ENCODE assay signal across 8 mouse cellular contexts in genomic region chr8:121650389-121651307, GRCm38 (mm10). TPM values are rescaled to one million over a fixed set of nuclear protein-coding genes. Genes with fewer than 3 reads are reported as not detected.
DNase-seq lines count a peak whose midpoint lies in the region; ATAC-seq and TF ChIP-seq lines count a peak whose summit lies in the region.
"Had no signal": no experiment of that assay in that cellular context is flagged by ENCODE, and none has a peak within 500 bp of the region (broad histone marks: within the 10 kb centered on the region; RNA-seq: fewer than 3 reads in every experiment).

No protein-coding gene starts in this region.

- TF ChIP-seq EP300 in lung, postnatal 0 days (IDR thresholded peaks at IDR 0.05): no peak

- no peaks in the 10 kb centered on the region for H3K9me3 ChIP-seq in lung, postnatal 0 days (ENCODE audit: low read length)
- H3K9me3 ChIP-seq in embryonic facial prominence, embryonic 14.5 days (ENCODE audit: control insufficient read depth, low read length): no peaks in the 10 kb centered on the region
- H3K9me3 ChIP-seq in midbrain, embryonic 16.5 days (replicated peaks; ENCODE audit: control insufficient read depth, low read length, poor library complexity, severe bottlenecking): no peaks in the 10 kb centered on the region

- H3K4me1 ChIP-seq in lung, postnatal 0 days (ENCODE audit: insufficient read depth, low read depth, low read length): peaks cover 28% of the 10 kb centered on the region; the same call in 1 of the 2 replicates
- H3K4me1 ChIP-seq in embryonic facial prominence, embryonic 14.5 days (ENCODE audit: control insufficient read depth, insufficient read depth, low read length): peaks cover 41% of the 10 kb centered on the region
- peaks cover 35% of the 10 kb centered on the region for H3K4me1 ChIP-seq in kidney, adult 2 months (ENCODE audit: control insufficient read depth, insufficient read depth, low read length)
- peaks cover 67% of the 10 kb centered on the region for H3K4me1 ChIP-seq in midbrain, embryonic 16.5 days (ENCODE audit: control insufficient read depth, insufficient read depth, low read length)

- no peak overlapping the region for H3K27ac ChIP-seq in lung, postnatal 0 days (ENCODE audit: low read length)
- H3K27ac ChIP-seq in embryonic facial prominence, embryonic 14.5 days (replicated peaks; ENCODE audit: low read depth, low read length): no peak overlapping the region
- peak overlapping the region; percentile 83 for H3K27ac ChIP-seq in kidney, adult 2 months (ENCODE audit: insufficient read depth, low read depth, low read length)
- H3K27ac ChIP-seq in midbrain, embryonic 16.5 days (ENCODE audit: low read length): no peak overlapping the region; the same call in 1 of the 2 replicates

- no peaks in the 10 kb centered on the region for H3K36me3 ChIP-seq in lung, postnatal 0 days (ENCODE audit: insufficient read depth, low read length)
- H3K36me3 ChIP-seq in embryonic facial prominence, embryonic 14.5 days (ENCODE audit: control insufficient read depth, insufficient read depth, low read length): 0 out of 2 replicates have a peak, but pooled peaks cover 9% of the 10 kb centered on the region
- H3K36me3 ChIP-seq in kidney, adult 2 months (ENCODE audit: control insufficient read depth, insufficient read depth, low read length): no peaks in the 10 kb centered on the region
- H3K36me3 ChIP-seq in midbrain, embryonic 16.5 days (ENCODE audit: control insufficient read depth, insufficient read depth, low read length): no peaks in the 10 kb centered on the region; the same call in 1 of the 2 replicates

- ATAC-seq in lung, postnatal 0 days: no peak
- no peak for ATAC-seq in embryonic facial prominence, embryonic 14.5 days (ENCODE audit: low read depth)
- no peak for ATAC-seq in midbrain, embryonic 16.5 days

- DNase-seq in lung, postnatal 0 days (ENCODE audit: low spot score): no peak
- no peak for DNase-seq in lung, postnatal 14 days
- DNase-seq in embryonic facial prominence, embryonic 14.5 days (ENCODE audit: low spot score): no peak
- peak; percentile 70 for DNase-seq in kidney, adult 2 months
- DNase-seq in layer of hippocampus, adult 8-10 months (ENCODE audit: low spot score in 2 of 2): no peak
- DNase-seq in left cerebral cortex, postnatal 10 days (ENCODE audit: extremely low spot score in 1 of 2, low spot score in 2 of 2): no peak

- peak overlapping the region; percentile 96 for H3K4me2 ChIP-seq in lung, postnatal 0 days (replicated peaks; ENCODE audit: low read depth, low read length)
- peak overlapping the region; percentile 98 for H3K4me2 ChIP-seq in embryonic facial prominence, embryonic 14.5 days (ENCODE audit: low read depth, low read length)
- peak overlapping the region; percentile 87 for H3K4me2 ChIP-seq in midbrain, embryonic 16.5 days (ENCODE audit: low read length)

- WGBS in lung, postnatal 0 days: 43% methylated on average over 20 of the region's 20 CpGs
- WGBS in embryonic facial prominence, embryonic 14.5 days: 54% methylated on average over 20 of the region's 20 CpGs
- WGBS in kidney, adult 2 months: 24% methylated on average over 20 of the region's 20 CpGs
- WGBS in midbrain, embryonic 16.5 days: 54% methylated on average over 20 of the region's 20 CpGs

- TF ChIP-seq CTCF in lung, postnatal 0 days (IDR thresholded peaks at IDR 0.05): no peak
- TF ChIP-seq CTCF in kidney, adult 2 months (conservative IDR thresholded peaks at IDR 0.05; ENCODE audit: insufficient read depth, insufficient read length, low read depth, low read length): no peak

- H3K27me3 ChIP-seq in lung, postnatal 0 days (replicated peaks; ENCODE audit: insufficient read depth, low read length): no peaks in the 10 kb centered on the region
- no peaks in the 10 kb centered on the region for H3K27me3 ChIP-seq in embryonic facial prominence, embryonic 14.5 days (replicated peaks; ENCODE audit: control insufficient read depth, insufficient read depth, low read length)
- H3K27me3 ChIP-seq in kidney, adult 2 months (replicated peaks; ENCODE audit: control insufficient read depth, insufficient read depth, low read length): no peaks in the 10 kb centered on the region
- no peaks in the 10 kb centered on the region for H3K27me3 ChIP-seq in midbrain, embryonic 16.5 days (ENCODE audit: control insufficient read depth, insufficient read depth, low read depth, low read length)

- peak overlapping the region; percentile 62 for H3K4me3 ChIP-seq in lung, postnatal 0 days (ENCODE audit: low read depth, low read length)
- H3K4me3 ChIP-seq in embryonic facial prominence, embryonic 14.5 days (ENCODE audit: low read depth, low read length): peak overlapping the region; percentile 75
- peak overlapping the region; percentile 91 for H3K4me3 ChIP-seq in kidney, adult 2 months (ENCODE audit: insufficient read depth, low read depth, low read length)
- H3K4me3 ChIP-seq in midbrain, embryonic 16.5 days (ENCODE audit: low read depth, low read length): peak overlapping the region; percentile 88

- TF ChIP-seq POLR2A in kidney, adult 2 months (IDR thresholded peaks at IDR 0.05; ENCODE audit: low read depth, low read length): no peak

- peak overlapping the region; percentile 73 for H3K9ac ChIP-seq in lung, postnatal 0 days (replicated peaks; ENCODE audit: low read depth)
- H3K9ac ChIP-seq in embryonic facial prominence, embryonic 14.5 days (ENCODE audit: low read depth, low read length): peak overlapping the region; percentile 78
- peak overlapping the region; percentile 86 for H3K9ac ChIP-seq in midbrain, embryonic 16.5 days (ENCODE audit: low read depth, low read length)

- intact Hi-C loops in left cerebral cortex, postnatal 10 days (cut with DNase I): loop anchor here (5.0 kb wide), 2 partner anchors 82 to 192 kb away; no protein-coding TSS in a partner anchor

RNA-seq across cellular contexts. Expression of gene Zcchc14, which starts 2.1 kb away (rescaled TPM):
- 11.1 and 14.7 TPM in 2 replicates for polyA plus RNA-seq in lung, postnatal 0 days (2015; fragmentation: Nextera tagmentation; extraction: Ambion mirVana)
- 21.3 and 23.0 TPM in 2 replicates for polyA plus RNA-seq in embryonic facial prominence, embryonic 14.5 days (2014; fragmentation: Nextera tagmentation; extraction: Ambion mirVana)
- 31.4 and 37.0 TPM in 2 replicates for polyA plus RNA-seq in kidney, adult 2 months (2012; rRNA removed)
- polyA plus RNA-seq in midbrain, embryonic 16.5 days (2015; fragmentation: Nextera tagmentation; extraction: Ambion mirVana): 23.9 and 28.2 TPM in 2 replicates
- 10 to 100 TPM; 77.4 to 92.9 (median 84.7) TPM for total RNA-seq in layer of hippocampus, adult 8-10 months (2022)
- total RNA-seq in left cerebral cortex, postnatal 10 days (2021): 10 to 100 TPM; 80.7 to 87.0 TPM
- polyA plus RNA-seq: erythroblast, embryonic 14.5 days had no signal
